Mouse (Mus musculus): ENCODE measurements around the gene Sco2. TPM values are rescaled to one million over a fixed set of nuclear protein-coding genes. Genes with fewer than 3 reads are reported as not detected.

Sco2 gene
- total and polyA plus RNA-seq, 3 experiments: 34.6 to 58.9 TPM; not detected in 1

GRCm38 (mm10) chr15:89421938-89422337, 48.3 kb upstream of the Sco2 start:
- no peak for DNase-seq (ENCODE audit: low read depth, low spot score)
- Histone ChIP-seq H3K4me1 (ENCODE audit: control insufficient read depth in 1 of 2, insufficient read depth in 2 of 2, low read length in 2 of 2) (no peaks in the 10 kb centered on the region), H3K4me3 (ENCODE audit: control insufficient read depth in 1 of 2, insufficient read depth in 1 of 2, low read depth in 2 of 2, low read length in 2 of 2) (no peak overlapping the region), H3K9me3 (replicated peaks; ENCODE audit: insufficient read depth, low read length) (no peaks in the 10 kb centered on the region), H3K9ac (ENCODE audit: control insufficient read depth, low read depth, low read length, poor library complexity, severe bottlenecking) (no peak overlapping the region), H3K27ac (ENCODE audit: control insufficient read depth, low read depth, low read length) (no peak overlapping the region), H3K36me3 (ENCODE audit: control insufficient read depth in 1 of 2, insufficient read depth in 2 of 2, low read length in 2 of 2) (no peaks in the 10 kb centered on the region), H3K27me3 (ENCODE audit: control insufficient read depth in 1 of 2, insufficient read depth in 2 of 2, low read length in 2 of 2) (no peaks in the 10 kb centered on the region), H3K79me2 (ENCODE audit: control insufficient read depth, insufficient read depth, low read length, poor library complexity) (no peaks in the 10 kb centered on the region)
- TF ChIP-seq CHD1 (IDR thresholded peaks at IDR 0.05; ENCODE audit: low read depth, low read length): no peak
- TF ChIP-seq TCF12 (IDR thresholded peaks at IDR 0.05; ENCODE audit: low read depth, low read length): no peak
- TF ChIP-seq ETS1 (IDR thresholded peaks at IDR 0.05; ENCODE audit: low read depth, low read length): no peak
- TF ChIP-seq ZC3H11A (IDR thresholded peaks at IDR 0.05; ENCODE audit: low read depth, low read length): no peak
- no peak for TF ChIP-seq JUND (IDR thresholded peaks at IDR 0.05; ENCODE audit: low read depth, low read length)
- TF ChIP-seq TBP (IDR thresholded peaks at IDR 0.05; ENCODE audit: low read depth, low read length): no peak
- no peak for TF ChIP-seq GATA1 (IDR thresholded peaks at IDR 0.05; ENCODE audit: low read depth, low read length)
- TF ChIP-seq MAFK (IDR thresholded peaks at IDR 0.05; ENCODE audit: borderline replicate concordance, low read depth, low read length): no peak
- no peak for TF ChIP-seq POLR2AphosphoS2 (IDR thresholded peaks at IDR 0.05; ENCODE audit: low read length)
- no peak for TF ChIP-seq ZNF384 (IDR thresholded peaks at IDR 0.05; ENCODE audit: low read depth, low read length)

GRCm38 (mm10) chr15:89415282-89415681, 41.6 kb upstream of the Sco2 start:
- no peaks in the 10 kb centered on the region for H3K9me3 ChIP-seq (replicated peaks; ENCODE audit: insufficient read depth, low read length)
- no peaks in the 10 kb centered on the region for H3K79me2 ChIP-seq (ENCODE audit: control insufficient read depth, insufficient read depth, low read length, poor library complexity)
- no peaks in the 10 kb centered on the region for H3K4me1 ChIP-seq (ENCODE audit: control insufficient read depth in 1 of 2, insufficient read depth in 2 of 2, low read length in 2 of 2)
- H3K9ac ChIP-seq (ENCODE audit: control insufficient read depth, low read depth, low read length, poor library complexity, severe bottlenecking): no peak overlapping the region
- H3K36me3 ChIP-seq (ENCODE audit: control insufficient read depth in 1 of 2, insufficient read depth in 2 of 2, low read length in 2 of 2): no peaks in the 10 kb centered on the region
- H3K4me3 ChIP-seq (ENCODE audit: control insufficient read depth in 1 of 2, insufficient read depth in 1 of 2, low read depth in 2 of 2, low read length in 2 of 2): no peak overlapping the region
- H3K27ac ChIP-seq (ENCODE audit: control insufficient read depth, low read depth, low read length): no peak overlapping the region
- H3K27me3 ChIP-seq (ENCODE audit: control insufficient read depth in 1 of 2, insufficient read depth in 2 of 2, low read length in 2 of 2): no peaks in the 10 kb centered on the region
- no peak for DNase-seq (ENCODE audit: low read depth, low spot score)
- TF ChIP-seq CTCF (IDR thresholded peaks at IDR 0.05 in 2 of 3, conservative IDR thresholded peaks at IDR 0.05 in 1 of 3; ENCODE audit: control insufficient read depth in 1 of 3, insufficient read depth in 1 of 3, low read depth in 2 of 3, low read length in 3 of 3, poor library complexity in 1 of 3, severe bottlenecking in 1 of 3) (no peak), MAX (IDR thresholded peaks at IDR 0.05; ENCODE audit: low read length) (no peak), TAL1 (IDR thresholded peaks at IDR 0.05; ENCODE audit: low read length) (no peak), POLR2A (IDR thresholded peaks at IDR 0.05; ENCODE audit: control insufficient read depth in 1 of 2, insufficient read depth in 1 of 2, low read depth in 1 of 2, low read length in 2 of 2, poor library complexity in 1 of 2) (no peak), CHD1 (IDR thresholded peaks at IDR 0.05; ENCODE audit: low read depth, low read length) (no peak), HCFC1 (IDR thresholded peaks at IDR 0.05; ENCODE audit: low read depth, low read length) (no peak), ZMIZ1 (IDR thresholded peaks at IDR 0.05; ENCODE audit: low read depth, low read length) (no peak), ZKSCAN1 (IDR thresholded peaks at IDR 0.05; ENCODE audit: low read depth, low read length) (no peak), ETS1 (IDR thresholded peaks at IDR 0.05; ENCODE audit: low read depth, low read length) (no peak), POLR2AphosphoS5 (IDR thresholded peaks at IDR 0.05; ENCODE audit: borderline replicate concordance, low read depth, low read length) (no peak), TCF12 (IDR thresholded peaks at IDR 0.05; ENCODE audit: low read depth, low read length) (no peak), USF2 (IDR thresholded peaks at IDR 0.05; ENCODE audit: borderline replicate concordance in 1 of 2, insufficient read depth in 1 of 2, low read depth in 1 of 2, low read length in 2 of 2) (no peak), POLR2AphosphoS2 (IDR thresholded peaks at IDR 0.05; ENCODE audit: low read length) (no peak), RAD21 (IDR thresholded peaks at IDR 0.05; ENCODE audit: low read depth, low read length) (no peak), GATA1 (IDR thresholded peaks at IDR 0.05; ENCODE audit: low read depth, low read length) (no peak), NELFE (IDR thresholded peaks at IDR 0.05; ENCODE audit: low read depth, low read length) (no peak), CHD2 (IDR thresholded peaks at IDR 0.05; ENCODE audit: low read length) (no peak), E2F4 (IDR thresholded peaks at IDR 0.05; ENCODE audit: borderline replicate concordance, low read depth, low read length) (no peak), TBP (IDR thresholded peaks at IDR 0.05; ENCODE audit: low read depth, low read length) (no peak)
